Mouse (Mus musculus) right cerebral cortex, postnatal 4 days (tissue): ENCODE data around the gene Chd6.

Experiments
- DNase-seq: peaks from one replicate; pipeline ENCODE4 v3.0.0-alpha.2; 2022

Chd6 gene

DNA sequence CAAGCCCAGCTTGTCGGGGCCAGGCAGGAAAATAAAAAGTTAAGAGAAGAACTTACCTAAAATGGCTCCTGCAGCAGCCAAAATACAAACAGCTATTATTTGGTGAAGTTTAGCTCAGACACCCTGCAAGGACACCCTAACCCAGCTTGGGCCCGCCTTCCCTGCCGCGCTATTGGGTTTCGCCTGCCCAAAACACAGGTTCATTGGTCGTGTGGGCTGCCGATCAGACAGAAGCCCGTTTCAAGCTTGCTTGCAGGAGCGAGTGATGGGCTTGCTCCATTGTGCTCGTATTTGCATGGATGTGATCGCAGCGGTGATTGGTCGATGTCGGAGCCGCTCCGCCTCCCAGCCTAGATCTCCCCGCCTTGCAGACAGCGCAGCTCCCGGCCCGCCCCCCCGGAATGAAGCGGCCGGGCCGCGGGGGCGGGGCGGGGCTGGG is at the start of gene Chd6:
Gene Chd6, minus strand, starts transcription at position 143 of the 439 bp plus-strand sequence.
- peak; percentile 98 for DNase-seq

DNA sequence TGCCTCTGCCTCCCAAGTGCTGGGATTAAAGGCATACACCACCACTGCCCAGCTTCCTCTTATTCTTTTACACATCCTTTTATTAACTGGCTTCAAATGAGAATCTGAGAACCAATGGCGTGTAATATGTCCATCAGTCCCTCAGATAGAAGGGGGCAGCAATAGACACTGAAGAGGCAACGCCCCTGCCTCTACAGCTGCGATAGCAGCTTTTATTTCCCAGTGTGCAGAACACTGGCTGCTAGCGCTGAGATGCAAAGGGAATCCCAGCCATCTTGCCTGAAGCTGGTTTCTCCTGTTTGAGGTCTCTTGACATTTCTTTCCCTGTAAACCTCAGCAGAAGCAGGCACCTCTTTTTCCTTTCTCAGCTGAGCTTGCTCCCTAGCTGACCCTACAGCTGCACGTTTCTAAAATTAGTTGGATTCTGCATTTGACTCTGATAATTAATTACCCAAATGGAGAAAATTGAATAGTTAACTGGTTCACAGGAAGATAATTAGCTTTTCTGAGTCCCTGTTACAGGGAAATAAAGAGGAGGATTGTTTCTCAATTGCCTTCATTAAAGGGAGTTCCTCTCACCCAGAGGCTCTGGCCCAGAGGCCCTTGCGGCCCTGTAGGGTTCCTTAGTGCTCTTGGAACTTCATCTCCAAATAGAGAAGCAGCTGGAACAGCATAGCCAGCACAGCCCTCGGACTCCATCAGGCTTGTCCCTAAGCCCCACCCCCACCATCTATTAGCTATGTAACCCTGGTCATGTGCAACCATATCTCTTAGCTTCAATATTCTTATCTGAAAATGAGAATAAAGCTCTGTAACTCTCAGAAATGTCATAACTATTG is 41.3 kb upstream of the Chd6 start:
- no peak for DNase-seq

DNA sequence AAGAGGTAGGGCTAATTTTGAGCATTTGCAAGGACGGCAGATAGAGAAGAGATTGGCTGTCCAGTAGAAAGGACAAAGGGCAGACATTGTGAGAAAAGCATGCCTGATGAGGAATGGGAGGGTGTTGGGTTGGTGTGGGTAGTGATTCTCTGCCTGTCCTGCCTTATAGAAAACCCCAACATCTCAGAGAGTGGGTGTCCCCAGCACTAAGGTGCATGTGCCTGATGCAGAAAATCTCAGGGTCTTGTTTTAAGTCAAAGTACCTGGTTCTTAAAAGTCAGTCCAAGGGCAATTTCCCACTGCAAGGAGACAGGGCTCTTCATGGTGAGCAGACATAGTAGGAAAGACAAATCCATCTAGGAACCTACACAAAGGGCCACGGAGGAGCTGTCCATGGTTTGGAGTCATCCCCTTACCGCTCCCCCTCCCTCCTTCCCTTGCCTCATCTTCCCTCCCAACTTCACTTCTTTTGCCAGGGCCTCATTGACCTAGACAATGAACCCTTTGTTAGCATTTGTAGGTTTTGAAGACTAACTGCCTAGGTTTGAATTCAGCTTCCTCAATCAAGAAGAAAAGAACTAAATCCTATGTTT is 39.6 kb upstream of the Chd6 start:
- no peak for DNase-seq

- DNase-seq, result peak; percentile 20
Measured at GRCm38 (mm10) chr2:161147656-161148427, 39.0 kb upstream of the Chd6 start.

DNA sequence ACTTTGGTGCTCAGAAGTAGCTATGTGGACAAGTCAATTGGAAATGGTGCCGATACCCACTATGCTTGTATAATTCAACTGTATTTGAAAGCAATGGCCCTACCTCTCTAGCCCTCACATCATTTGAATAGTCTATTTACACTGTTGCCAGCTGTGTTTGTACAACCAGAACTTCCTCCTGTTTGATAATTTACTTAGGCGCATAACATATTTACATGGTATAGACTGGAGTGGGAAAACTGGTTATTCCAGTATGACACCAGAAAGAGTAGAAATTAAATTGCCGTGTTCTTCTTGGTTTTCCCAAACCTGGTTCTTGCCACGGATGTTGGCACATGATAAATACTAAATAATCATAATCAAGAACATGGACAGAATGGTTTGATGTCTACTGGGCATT is 35.9 kb upstream of the Chd6 start:
- no peak for DNase-seq

DNA sequence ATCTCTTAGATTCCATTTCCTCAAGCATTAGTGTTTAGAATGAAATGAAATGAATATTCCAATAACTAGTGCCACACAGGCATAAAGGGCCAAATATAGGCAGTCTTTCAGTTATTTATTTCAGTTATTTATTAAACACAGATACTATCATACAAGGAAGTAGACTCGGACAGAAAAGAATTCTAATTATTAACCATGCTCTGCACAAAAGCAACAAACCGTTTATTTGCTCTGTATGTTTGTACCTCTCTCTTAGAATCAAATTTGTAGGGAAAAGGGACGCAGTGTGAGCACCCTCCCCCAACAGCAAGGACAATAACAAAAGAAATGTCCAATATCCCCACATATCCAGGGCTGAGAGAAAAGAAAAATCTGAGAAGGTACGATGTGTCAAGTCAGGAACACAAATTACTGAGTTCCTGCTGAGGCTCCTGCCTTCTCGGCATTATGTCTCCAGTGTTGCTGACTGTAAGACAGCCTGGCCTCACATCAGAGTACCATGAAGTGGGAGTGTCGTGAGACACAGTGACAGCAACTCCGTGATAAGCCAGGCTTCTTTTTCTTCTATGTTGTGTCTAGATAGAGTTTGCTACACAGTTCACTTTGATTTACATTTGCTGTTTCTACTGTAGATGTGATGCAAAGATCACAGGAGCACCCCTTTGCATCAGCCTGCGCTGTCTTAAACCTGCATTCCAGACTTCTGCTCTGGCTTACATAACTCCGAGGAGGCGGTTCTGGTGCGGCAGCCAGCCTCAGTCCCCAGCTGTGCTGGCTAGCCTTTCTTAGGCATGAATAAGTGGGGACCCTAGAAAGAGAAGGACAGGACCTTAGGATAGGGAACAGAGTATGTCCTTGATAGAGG is 30.0 kb upstream of the Chd6 start:
- no peak for DNase-seq

DNA sequence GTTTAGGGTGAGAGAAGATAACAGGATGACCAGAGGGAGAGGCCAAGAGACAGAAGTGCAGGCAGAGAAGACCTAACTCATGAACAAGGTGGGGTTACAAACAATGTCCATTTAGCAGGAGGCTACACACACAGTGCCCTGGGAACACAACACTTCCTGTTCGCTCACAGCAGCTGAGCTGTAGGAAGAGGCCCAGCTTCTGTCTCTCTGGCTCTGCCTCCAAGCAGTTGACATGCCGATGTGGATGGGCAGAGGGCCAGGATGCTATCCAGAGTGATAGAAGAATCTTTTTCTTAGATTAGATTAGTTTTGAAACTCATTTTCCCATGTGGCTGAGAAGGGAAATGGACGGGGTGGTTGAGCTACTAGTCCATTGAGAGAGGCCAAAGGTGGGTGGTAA is 28.1 kb upstream of the Chd6 start:
- no peak for DNase-seq

GRCm38 (mm10) chr2:161128367-161129111 is 19.7 kb upstream of the Chd6 start:
- DNase-seq, result peak; percentile 13

GRCm38 (mm10) chr2:161112011-161112410 is 3.1 kb upstream of the Chd6 start:
- DNase-seq, result no peak

DNA sequence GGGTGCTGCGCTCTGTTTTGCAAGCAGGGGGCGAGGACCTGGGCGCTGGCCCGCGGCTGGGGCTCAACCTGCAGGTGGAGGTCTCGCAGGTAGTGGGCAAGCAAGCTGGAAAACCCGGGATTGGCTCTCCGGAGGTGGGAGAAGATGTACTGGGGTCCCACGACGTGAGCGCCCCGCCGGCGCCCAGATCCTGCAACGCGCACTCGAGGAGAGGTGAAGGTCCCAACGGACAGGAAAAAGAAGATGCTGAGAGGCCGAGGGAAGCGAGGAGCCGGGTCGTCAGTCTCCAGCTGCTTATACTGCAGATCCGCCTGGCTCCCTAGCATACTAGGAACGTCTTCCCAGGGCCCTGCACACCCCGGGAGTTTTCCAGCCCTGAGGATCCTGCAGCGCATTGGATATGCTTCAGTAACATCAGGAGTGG is 535 bp upstream of the Chd6 start:
- no peak for DNase-seq

- peak; percentile 56 for DNase-seq
Measured at GRCm38 (mm10) chr2:161108085-161108927, 569 bp downstream of the Chd6 start.

DNA sequence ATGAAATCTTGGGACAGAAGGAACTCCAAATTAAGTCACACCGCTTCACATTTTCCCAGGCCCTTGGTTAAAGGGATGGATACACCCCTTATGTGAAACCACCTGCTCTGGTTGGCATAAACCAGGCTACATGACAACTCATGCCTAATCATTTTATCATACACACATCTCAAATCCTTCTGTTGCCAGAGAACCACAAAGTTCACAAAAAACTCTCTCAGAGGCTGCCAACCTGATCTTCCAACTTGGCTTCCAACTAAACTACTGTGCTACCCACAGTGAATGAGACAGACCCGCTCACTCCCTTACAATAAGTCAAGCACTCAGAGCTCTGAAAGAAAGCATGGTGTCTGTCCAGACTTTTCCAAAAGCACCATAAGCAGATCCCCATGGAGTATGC is 1.6 kb downstream of the Chd6 start:
- DNase-seq, result no peak

DNA sequence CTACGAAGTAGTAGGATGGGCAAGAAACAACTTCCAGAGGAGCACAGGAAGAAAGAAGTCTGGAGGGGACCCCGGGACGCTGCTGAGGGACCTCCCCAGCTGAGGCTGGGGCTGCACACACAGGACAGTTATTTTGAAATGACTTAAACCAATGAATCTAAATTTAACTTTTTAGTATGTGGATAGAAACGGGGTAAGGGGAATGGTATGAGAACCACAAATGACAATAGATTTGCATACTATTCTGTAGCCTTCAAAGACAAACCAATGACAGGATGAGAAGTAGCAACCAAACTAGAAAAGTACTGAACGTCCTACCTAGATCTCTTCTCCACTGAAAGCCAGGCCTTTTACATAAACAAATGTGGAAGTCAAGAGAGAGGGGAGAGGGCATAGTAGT is 5.1 kb downstream of the Chd6 start:
- no peak for DNase-seq

- DNase-seq, result no peak
Measured at GRCm38 (mm10) chr2:161102102-161102501, 6.8 kb downstream of the Chd6 start.

DNA sequence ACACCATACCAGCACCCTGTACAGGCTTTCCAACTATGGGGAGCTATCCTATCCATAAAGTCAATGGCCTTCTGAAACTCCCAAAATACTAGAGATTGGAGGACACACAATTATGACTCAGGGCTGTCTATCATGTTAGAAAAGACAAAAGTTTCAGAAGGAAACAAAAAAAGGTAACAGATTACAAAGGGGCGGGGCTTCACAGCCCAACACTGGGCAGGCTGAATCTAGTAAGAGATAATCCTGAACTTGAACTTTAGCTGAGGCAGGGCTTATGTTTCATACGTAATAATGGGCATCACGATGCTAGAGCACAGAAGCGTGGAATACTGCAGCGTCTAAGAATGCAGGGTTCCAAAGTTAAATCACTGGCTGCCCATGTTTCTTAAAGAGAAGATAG is 11.1 kb downstream of the Chd6 start:
- no peak for DNase-seq

GRCm38 (mm10) chr2:161090746-161091405 is 18.0 kb downstream of the Chd6 start:
- DNase-seq, result no peak

- no peak for DNase-seq
Measured at GRCm38 (mm10) chr2:161090200-161090599, 18.7 kb downstream of the Chd6 start.

- DNase-seq, result no peak
Measured at GRCm38 (mm10) chr2:161078590-161078989, 30.3 kb downstream of the Chd6 start.

GRCm38 (mm10) chr2:161076262-161076661 is 32.6 kb downstream of the Chd6 start:
- no peak for DNase-seq

- no peak for DNase-seq
Measured at GRCm38 (mm10) chr2:161075553-161075952, 33.3 kb downstream of the Chd6 start.
